Mouse (Mus musculus) forebrain, embryonic 12.5 days (tissue): ENCODE measurements around the gene Ccl1. TPM values are rescaled to one million over a fixed set of nuclear protein-coding genes. Genes with fewer than 3 reads are reported as not detected.

Source experiments
- ATAC-seq: fragments of 200-750 bp; cut with Nextera tagmentation; 2 replicates; pipeline ENCODE4 v1.8.0; 2017; ENCODE audit warnings: moderate TSS enrichment; ENCODE audit not compliant: low FRiP score
- H3K27ac ChIP-seq: fragments of 300-500 bp; sonication (generic); 2 replicates; pipeline ENCODE4 v1.5.1; 2016; ENCODE audit warnings: mild to moderate bottlenecking
- H3K27me3 ChIP-seq: fragments of 300-500 bp; sonication (generic); 2 replicates; pipeline ENCODE4 v1.6.1; 2016; ENCODE audit warnings: mild to moderate bottlenecking
- H3K36me3 ChIP-seq: fragments of 300-500 bp; sonication (generic); replicated peaks from 2 replicates; pipeline ENCODE4 v1.6.1; 2016; ENCODE audit warnings: mild to moderate bottlenecking
- H3K4me1 ChIP-seq: fragments of 300-500 bp; sonication (generic); 2 replicates; pipeline ENCODE4 v1.6.1; 2016
- H3K4me2 ChIP-seq: fragments of 300-500 bp; sonication (generic); 2 replicates; pipeline ENCODE4 v1.6.1; 2016; ENCODE audit warnings: mild to moderate bottlenecking, moderate library complexity
- H3K4me3 ChIP-seq: fragments of 300-500 bp; sonication (generic); replicated peaks from 2 replicates; pipeline ENCODE4 v1.5.1; 2016; ENCODE audit warnings: mild to moderate bottlenecking
- H3K9ac ChIP-seq: fragments of 300-500 bp; sonication (generic); 2 replicates; pipeline ENCODE4 v1.6.1; 2016; ENCODE audit warnings: mild to moderate bottlenecking
- H3K9me3 ChIP-seq: fragments of 300-500 bp; sonication (generic); 2 replicates; pipeline ENCODE4 v1.6.1; 2016
- WGBS: fragments of 180-500 bp; shearing (Covaris S2); methylation state at CpG from one replicate; pipeline ENCODE4 v1.1.7; 2016; 5-methylcytosine and 5-hydroxymethylcytosine counted together
- polyA plus RNA-seq: library from polyadenylated mRNA; unstranded; fragments of >200 nt; fragmentation: Nextera tagmentation; extraction: Ambion mirVana; gene quantifications from 2 replicates; pipeline ENCODE4 v1.2.1, GENCODE M21; 2016

Gene Ccl1
- polyA plus RNA-seq, 1 experiment from 2014 or later = not detected

GRCm38 (mm10) chr11:82171316-82172071 lies 134.0 kb downstream of the Ccl1 start:
- 73% methylated on average over 7 of the region's 7 CpGs for WGBS
- no peak overlapping the region for H3K4me3 ChIP-seq

GRCm38 (mm10) chr11:82169456-82169855 lies 136.0 kb downstream of the Ccl1 start:
- no peak for ATAC-seq
- H3K9me3 ChIP-seq = no peaks in the 10 kb centered on the region
- H3K27ac ChIP-seq = no peak overlapping the region
- H3K27me3 ChIP-seq = no peaks in the 10 kb centered on the region
- no peak overlapping the region for H3K4me3 ChIP-seq
- no peaks in the 10 kb centered on the region for H3K4me1 ChIP-seq
- WGBS = 95% methylated on average over 4 of the region's 4 CpGs
- H3K36me3 ChIP-seq = no peaks in the 10 kb centered on the region
- H3K9ac ChIP-seq = no peak overlapping the region
- H3K4me2 ChIP-seq = no peak overlapping the region

More at GRCm38 (mm10) chr11:82171316-82172071, 134.0 kb downstream of the Ccl1 start:
- Histone ChIP-seq H3K9ac (no peak overlapping the region), H3K4me1 (no peaks in the 10 kb centered on the region), H3K4me2 (no peak overlapping the region), H3K9me3 (no peaks in the 10 kb centered on the region), H3K27me3 (no peaks in the 10 kb centered on the region), H3K27ac (no peak overlapping the region), H3K36me3 (no peaks in the 10 kb centered on the region)
- ATAC-seq = no peak

DNA sequence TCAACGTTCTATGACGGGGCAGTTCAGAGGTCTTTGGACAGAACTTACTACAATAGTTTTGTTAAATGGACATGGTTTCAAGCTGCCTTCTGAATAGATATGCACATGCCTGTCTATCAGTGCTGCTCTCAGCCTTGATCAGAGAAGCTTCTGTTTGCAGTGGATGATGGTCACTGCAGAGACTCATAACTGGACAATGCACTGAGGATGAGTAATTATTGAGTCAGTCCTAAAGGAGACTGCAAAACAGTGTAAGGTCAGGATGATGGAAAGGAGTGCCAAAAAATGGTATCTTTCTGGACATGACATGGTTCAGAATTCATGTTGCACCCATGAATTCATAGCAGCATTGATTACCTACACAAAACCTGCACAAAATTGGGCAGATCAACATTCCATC lies 137.2 kb downstream of the Ccl1 start:
- no peaks in the 10 kb centered on the region for H3K9me3 ChIP-seq
- H3K4me3 ChIP-seq = no peak overlapping the region
- 98% methylated on average over 2 of the region's 2 CpGs for WGBS
- H3K4me2 ChIP-seq = no peak overlapping the region
- no peak overlapping the region for H3K27ac ChIP-seq
- H3K27me3 ChIP-seq = no peaks in the 10 kb centered on the region
- H3K9ac ChIP-seq = no peak overlapping the region
- H3K4me1 ChIP-seq = no peaks in the 10 kb centered on the region
- ATAC-seq = no peak
- no peaks in the 10 kb centered on the region for H3K36me3 ChIP-seq

DNA sequence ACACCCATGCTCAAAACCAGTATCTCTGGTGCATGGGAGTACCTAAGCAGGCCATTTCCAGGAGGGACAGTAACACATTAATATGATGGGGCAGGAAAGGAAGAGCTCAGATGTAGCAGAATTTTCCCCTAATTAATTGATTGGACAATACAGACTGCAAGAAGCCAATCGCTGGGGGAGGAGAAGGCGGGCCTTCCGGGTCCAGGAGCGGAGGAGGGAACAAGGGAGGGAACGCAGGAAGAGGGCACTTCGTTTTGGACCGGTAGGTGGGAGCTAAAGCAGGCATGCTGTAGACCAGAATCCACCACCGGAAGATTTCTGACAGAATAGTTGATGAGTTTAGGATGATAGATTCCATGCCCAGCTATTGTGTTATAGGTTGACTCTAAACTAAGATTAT lies 142.2 kb downstream of the Ccl1 start:
- ATAC-seq = no peak
- Histone ChIP-seq H3K27ac (no peak overlapping the region), H3K27me3 (no peaks in the 10 kb centered on the region), H3K36me3 (no peaks in the 10 kb centered on the region), H3K4me2 (no peak overlapping the region), H3K9me3 (no peaks in the 10 kb centered on the region), H3K4me1 (no peaks in the 10 kb centered on the region), H3K4me3 (no peak overlapping the region), H3K9ac (no peak overlapping the region)
- WGBS = 75% methylated on average over 8 of the region's 8 CpGs

GRCm38 (mm10) chr11:82159126-82159525 lies 146.4 kb downstream of the Ccl1 start:
- Histone ChIP-seq H3K9me3 (no peaks in the 10 kb centered on the region), H3K9ac (no peak overlapping the region), H3K4me2 (no peak overlapping the region), H3K36me3 (no peaks in the 10 kb centered on the region), H3K27ac (no peak overlapping the region), H3K4me3 (no peak overlapping the region), H3K27me3 (no peaks in the 10 kb centered on the region), H3K4me1 (no peaks in the 10 kb centered on the region)
- no peak for ATAC-seq
- WGBS = 90% methylated on average over 2 of the region's 2 CpGs

- 80% methylated on average over 7 of the region's 7 CpGs for WGBS
- no peak for ATAC-seq
- H3K27me3 ChIP-seq = no peaks in the 10 kb centered on the region
Measured at GRCm38 (mm10) chr11:82139492-82140094, 165.9 kb downstream of the Ccl1 start.

DNA sequence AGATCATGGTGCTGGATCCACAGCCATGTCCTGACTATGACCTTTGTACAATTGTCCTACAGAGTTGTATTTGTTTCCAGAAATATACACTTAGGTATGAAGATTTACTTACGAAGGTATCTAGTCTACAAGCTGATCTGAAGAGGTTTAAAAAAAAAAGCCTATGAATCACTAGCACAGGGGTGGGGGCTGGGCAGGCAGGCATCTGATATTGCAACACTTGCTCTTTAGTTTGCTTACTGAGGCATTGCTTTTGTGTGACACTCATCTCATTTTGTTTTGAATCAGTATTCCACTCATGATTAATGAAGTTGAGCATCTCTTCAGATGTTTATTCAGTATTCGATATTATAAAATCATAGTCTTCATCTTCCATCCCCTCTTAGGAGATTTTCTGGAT lies 169.3 kb downstream of the Ccl1 start:
- Histone ChIP-seq H3K4me3 (no peak overlapping the region), H3K9me3 (no peaks in the 10 kb centered on the region), H3K27me3 (no peaks in the 10 kb centered on the region), H3K4me1 (no peaks in the 10 kb centered on the region), H3K27ac (no peak overlapping the region), H3K36me3 (no peaks in the 10 kb centered on the region), H3K4me2 (no peak overlapping the region), H3K9ac (no peak overlapping the region)
- no peak for ATAC-seq
- 95% methylated on average over 2 of the region's 2 CpGs for WGBS

More at GRCm38 (mm10) chr11:82139492-82140094, 165.9 kb downstream of the Ccl1 start:
- H3K4me3 ChIP-seq = no peak overlapping the region
- no peaks in the 10 kb centered on the region for H3K9me3 ChIP-seq
- no peak overlapping the region for H3K9ac ChIP-seq
- no peaks in the 10 kb centered on the region for H3K4me1 ChIP-seq
- no peak overlapping the region for H3K27ac ChIP-seq
- H3K4me2 ChIP-seq = no peak overlapping the region
- no peaks in the 10 kb centered on the region for H3K36me3 ChIP-seq

GRCm38 (mm10) chr11:82132977-82133376 lies 172.5 kb downstream of the Ccl1 start:
- H3K4me2 ChIP-seq = no peak overlapping the region
- H3K4me1 ChIP-seq = no peaks in the 10 kb centered on the region
- no peak overlapping the region for H3K27ac ChIP-seq
- 67% methylated on average over 1 of the region's 1 CpGs for WGBS
- no peak overlapping the region for H3K4me3 ChIP-seq
- no peak overlapping the region for H3K9ac ChIP-seq
- no peak for ATAC-seq
- H3K9me3 ChIP-seq = no peaks in the 10 kb centered on the region
- H3K27me3 ChIP-seq = no peaks in the 10 kb centered on the region
- no peaks in the 10 kb centered on the region for H3K36me3 ChIP-seq

Other genes with a start within 250 kb of the Ccl1 start
- not detected in 2 replicates for gene Ccl11, start 247.9 kb downstream of the Ccl1 start, polyA plus RNA-seq
- gene Ccl12, start 203.8 kb downstream of the Ccl1 start, polyA plus RNA-seq = 1.7 TPM in 1 of 2 replicates, not detected in the other
- not detected in 2 replicates for gene Ccl8, start 190.5 kb downstream of the Ccl1 start, polyA plus RNA-seq
- gene Tmem132e, start 83.2 kb upstream of the Ccl1 start, polyA plus RNA-seq = 0.85 and 0.88 TPM in 2 replicates